Mouse (Mus musculus) mouse embryonic stem cell (cell line): ENCODE results near the gene Mllt11.

Experiments
- in situ Hi-C, 2 experiments: fragments of 300-500 bp; cut with MboI; formaldehyde crosslinking; loops; 1 replicate in 1 of 2; 3 replicates in 1 of 2; pipeline ENCODE4 v1.14.3; 2019 to 2020; ENCODE audit warnings: low sequenced_read_pairs in 2 of 2, low pct_unique_long_range_greater_than_20kb in 1 of 2, mixed read lengths in 1 of 2; ENCODE audit not compliant: unreplicated experiment in 1 of 2

Mllt11 gene

GRCm38 (mm10) chr3:95184796-95185577, 47.0 kb downstream of the Mllt11 start:
- in situ Hi-C loops, result no loop called here

- in situ Hi-C loops, result no loop called here
These were observed 50.1 kb downstream of the Mllt11 start for GRCm38 (mm10) chr3:95181841-95182240.

DNA sequence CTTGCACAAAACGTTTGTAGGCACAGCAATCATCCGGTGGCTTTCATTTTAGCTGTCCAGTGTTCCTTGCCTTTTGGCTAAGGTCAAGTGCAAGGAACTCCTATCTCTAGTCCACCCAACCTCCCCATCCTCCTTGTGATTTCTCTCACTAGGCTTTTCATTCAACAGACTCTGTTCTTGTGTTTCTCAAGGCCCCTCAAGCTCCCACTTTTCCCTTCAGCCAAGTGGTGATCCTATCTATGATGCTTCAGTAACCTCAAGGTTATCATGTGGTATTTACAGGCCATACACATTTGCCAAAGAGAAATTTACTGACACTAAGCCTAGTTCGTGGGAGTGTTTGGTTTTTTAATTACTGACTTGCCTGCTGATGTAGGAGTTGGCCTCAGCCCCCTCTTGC, 52.1 kb downstream of the Mllt11 start:
- in situ Hi-C loops, result no loop called here

- in situ Hi-C loops, result no loop called here
These were observed 53.0 kb downstream of the Mllt11 start for GRCm38 (mm10) chr3:95178948-95179347.

GRCm38 (mm10) chr3:95177583-95177982, 54.4 kb downstream of the Mllt11 start:
- in situ Hi-C loops, result no loop called here

- in situ Hi-C loops, result no loop called here
These were observed 55.5 kb downstream of the Mllt11 start for GRCm38 (mm10) chr3:95176500-95176899.

- in situ Hi-C loops, result no loop called here
These were observed 57.9 kb downstream of the Mllt11 start for GRCm38 (mm10) chr3:95174011-95174592.

- in situ Hi-C loops, result no loop called here
These were observed 58.6 kb downstream of the Mllt11 start for GRCm38 (mm10) chr3:95173256-95173949.

- in situ Hi-C loops, result no loop called here
These were observed 59.3 kb downstream of the Mllt11 start for GRCm38 (mm10) chr3:95172526-95173255.

DNA sequence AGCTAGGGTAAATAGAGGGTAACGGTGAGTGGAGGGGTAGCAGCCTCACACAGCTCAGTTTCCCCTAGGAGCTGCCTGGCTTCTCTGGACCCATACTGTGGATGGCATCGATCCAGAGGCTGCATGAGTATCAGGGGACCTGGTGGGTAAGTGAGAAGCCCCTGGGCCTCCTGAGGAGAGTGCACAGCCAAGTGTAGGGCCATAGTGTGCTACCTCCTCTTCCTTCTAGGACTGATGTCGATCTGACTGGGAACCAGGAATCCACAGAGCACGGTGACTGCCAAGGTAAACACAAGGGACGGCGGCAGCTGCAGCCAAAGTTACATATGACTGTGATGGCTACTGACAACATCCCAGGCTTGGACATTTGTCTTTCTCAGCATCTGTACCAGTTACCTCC, 60.9 kb downstream of the Mllt11 start:
- in situ Hi-C loops, result no loop called here

GRCm38 (mm10) chr3:95169996-95170395, 62.0 kb downstream of the Mllt11 start:
- in situ Hi-C loops, result no loop called here
